Mouse (Mus musculus) myocyte (in vitro differentiated cells): ENCODE results near the gene Cd70. TPM values are rescaled to one million over a fixed set of nuclear protein-coding genes. Genes with fewer than 3 reads are reported as not detected.

ENCODE experiments used
- H3K27me3 ChIP-seq: one replicate; pipeline ENCODE4 v1.6.1; 2011; ENCODE audit not compliant: control insufficient read depth, insufficient read depth, insufficient read length
- H3K36me3 ChIP-seq: one replicate; pipeline ENCODE4 v1.6.1; 2011; ENCODE audit not compliant: control insufficient read depth, insufficient read depth
- H3K4me2 ChIP-seq: one replicate; pipeline ENCODE4 v1.6.1; 2011; ENCODE audit warnings: low read depth, control low read depth
- H3K4me3 ChIP-seq: one replicate; pipeline ENCODE4 v1.5.1; 2011; ENCODE audit warnings: mild to moderate bottlenecking, control low read depth, moderate library complexity
- H3K79me2 ChIP-seq: one replicate; pipeline ENCODE4 v1.6.1; 2011; ENCODE audit not compliant: control insufficient read depth, insufficient read depth
- H3ac ChIP-seq: one replicate; pipeline ENCODE4 v1.6.1; 2011; ENCODE audit not compliant: control insufficient read depth, insufficient read length
- CEBPB ChIP-seq: IDR thresholded peaks from 2 replicates; pipeline ENCODE4 v1.6.1; 2011; ENCODE audit warnings: mild to moderate bottlenecking, moderate library complexity; ENCODE audit not compliant: poor library complexity, insufficient read depth, severe bottlenecking
- E2F4 ChIP-seq: IDR thresholded peaks from one replicate; pipeline ENCODE4 v1.6.1; 2011; ENCODE audit warnings: mild to moderate bottlenecking, control low read depth, moderate library complexity; ENCODE audit not compliant: insufficient read depth
- MAX ChIP-seq: IDR thresholded peaks from one replicate; pipeline ENCODE4 v1.6.1; 2011; ENCODE audit warnings: low read depth, mild to moderate bottlenecking, control low read depth
- MYOD1 ChIP-seq, 3 experiments: IDR thresholded peaks; one replicate each; pipeline ENCODE4 v1.6.1; 2011; ENCODE audit warnings: control low read depth in 2 of 3, low read depth in 2 of 3, mild to moderate bottlenecking in 2 of 3, moderate library complexity in 1 of 3; ENCODE audit not compliant: insufficient read length in 2 of 3, control insufficient read depth in 1 of 3
- MYOG ChIP-seq, 3 experiments: IDR thresholded peaks; one replicate each; pipeline ENCODE4 v1.6.1; 2011; ENCODE audit warnings: control low read depth in 2 of 3, low read depth in 2 of 3, mild to moderate bottlenecking in 2 of 3; ENCODE audit not compliant: insufficient read length in 2 of 3, control insufficient read depth in 1 of 3, insufficient read depth in 1 of 3
- POLR2A ChIP-seq: IDR thresholded peaks from one replicate; pipeline ENCODE4 v1.6.1; 2011; ENCODE audit warnings: low read depth, mild to moderate bottlenecking, control low read depth, moderate library complexity; ENCODE audit not compliant: insufficient read length
- POLR2AphosphoS2 ChIP-seq: IDR thresholded peaks from one replicate; pipeline ENCODE4 v1.6.1; 2011; ENCODE audit warnings: low read depth, control low read depth; ENCODE audit not compliant: insufficient read length
- REST ChIP-seq: IDR thresholded peaks from one replicate; pipeline ENCODE4 v1.6.1; 2011; ENCODE audit warnings: mild to moderate bottlenecking, control low read depth, moderate library complexity; ENCODE audit not compliant: insufficient read depth, insufficient read length
- SRF ChIP-seq: IDR thresholded peaks from one replicate; pipeline ENCODE4 v1.6.1; 2011; ENCODE audit warnings: low read depth; ENCODE audit not compliant: control insufficient read depth, insufficient read length
- TCF12 ChIP-seq: IDR thresholded peaks from one replicate; pipeline ENCODE4 v1.6.1; 2011; ENCODE audit warnings: mild to moderate bottlenecking, control low read depth; ENCODE audit not compliant: poor library complexity, insufficient read depth, severe bottlenecking
- TCF3 ChIP-seq: IDR thresholded peaks from one replicate; pipeline ENCODE4 v1.6.1; 2011; ENCODE audit warnings: low read depth, control low read depth; ENCODE audit not compliant: insufficient read length
- USF1 ChIP-seq: IDR thresholded peaks from one replicate; pipeline ENCODE4 v1.6.1; 2011; ENCODE audit warnings: low read depth, mild to moderate bottlenecking, control low read depth, moderate library complexity
- polyA plus RNA-seq: library from polyadenylated mRNA; unstranded; fragments of >200 nt; fragmentation: generic; extraction: Trizol; gene quantifications from one replicate; pipeline ENCODE4 v1.2.1, GENCODE M21; 2012; ENCODE audit warnings: missing spikeins

Cd70 gene
- polyA plus RNA-seq, 1 experiment = not detected

DNA sequence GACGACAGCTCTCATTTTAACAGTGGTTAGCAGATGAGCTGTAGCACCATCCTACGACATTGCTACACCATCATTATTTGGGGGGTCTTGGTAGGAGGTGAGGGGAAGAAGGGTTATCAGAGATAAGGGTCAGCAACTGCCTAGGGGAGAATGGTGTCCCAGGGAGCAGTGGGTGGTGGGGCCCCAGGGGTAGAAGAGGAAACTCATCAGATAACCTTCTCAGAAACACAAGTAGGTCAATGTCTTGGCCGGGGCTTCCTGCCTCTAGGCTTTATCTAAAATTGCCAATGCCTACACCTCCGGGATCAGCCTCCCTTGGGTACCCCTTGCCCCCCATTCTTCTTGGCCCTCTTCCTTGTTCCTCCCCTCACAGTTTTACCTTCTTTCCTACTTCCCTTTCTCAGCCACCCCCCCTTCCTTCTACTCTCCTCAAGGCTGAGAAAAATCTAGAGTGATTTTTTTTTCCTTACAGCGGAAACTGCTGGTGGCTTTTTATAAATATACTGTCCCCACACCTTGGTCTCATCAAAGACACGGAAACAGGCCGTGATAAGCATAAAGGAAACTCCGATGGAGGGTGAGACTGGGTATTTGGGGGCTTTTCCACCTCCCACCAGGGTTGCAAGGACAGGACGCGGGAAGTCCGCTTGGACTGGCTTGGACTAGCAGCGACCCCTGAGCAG lies 39.1 kb upstream of the Cd70 start:
- TF ChIP-seq REST = no peak
- TF ChIP-seq TCF12 = no peak
- TF ChIP-seq MYOG (IDR thresholded peaks at IDR 0.05; ENCODE audit: control insufficient read depth in 1 of 3, insufficient read depth in 1 of 3, insufficient read length in 2 of 3, low read depth in 2 of 3) = no peak
- no peak for TF ChIP-seq MAX
- TF ChIP-seq SRF = no peak
- no peak for TF ChIP-seq CEBPB
- no peak for TF ChIP-seq TCF3
- no peak for TF ChIP-seq E2F4
- TF ChIP-seq MYOD1 (IDR thresholded peaks at IDR 0.05; ENCODE audit: control insufficient read depth in 1 of 3, insufficient read length in 2 of 3, low read depth in 2 of 3) = no peak
- no peak for TF ChIP-seq POLR2A
- TF ChIP-seq USF1 = no peak

DNA sequence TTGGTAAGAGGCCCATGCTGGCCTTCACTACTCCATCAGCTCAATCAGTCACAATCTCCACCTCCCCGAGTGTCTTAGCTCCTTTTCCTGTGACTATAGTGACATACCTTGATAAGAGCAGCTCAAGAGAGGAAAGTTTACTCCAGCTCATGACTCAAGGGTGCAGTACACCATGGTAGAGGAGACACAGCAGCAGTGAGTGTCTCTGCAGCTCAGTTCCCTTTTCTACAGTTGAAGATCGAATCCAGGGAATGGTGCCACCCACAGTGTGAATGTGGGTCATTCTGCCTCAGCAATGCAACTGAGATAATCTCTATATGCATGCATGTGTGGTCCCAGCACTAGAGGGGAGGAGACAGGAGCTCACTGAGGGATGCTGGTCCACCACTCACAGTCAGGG lies 36.1 kb upstream of the Cd70 start:
- Histone ChIP-seq H3ac (no peak overlapping the region), H3K4me2 (no peak overlapping the region), H3K4me3 (no peak overlapping the region), H3K36me3 (no peaks in the 10 kb centered on the region), H3K27me3 (peaks cover 11% of the 10 kb centered on the region), H3K79me2 (no peaks in the 10 kb centered on the region)
- no peak for TF ChIP-seq MYOG (IDR thresholded peaks at IDR 0.05; ENCODE audit: control insufficient read depth in 1 of 3, insufficient read depth in 1 of 3, insufficient read length in 2 of 3, low read depth in 2 of 3)
- no peak for TF ChIP-seq CEBPB
- no peak for TF ChIP-seq POLR2AphosphoS2
- TF ChIP-seq TCF12 = no peak
- TF ChIP-seq SRF = no peak
- no peak for TF ChIP-seq MYOD1 (IDR thresholded peaks at IDR 0.05; ENCODE audit: control insufficient read depth in 1 of 3, insufficient read length in 2 of 3, low read depth in 2 of 3)
- no peak for TF ChIP-seq E2F4
- no peak for TF ChIP-seq POLR2A
- TF ChIP-seq TCF3 = no peak
- TF ChIP-seq REST = no peak
- no peak for TF ChIP-seq USF1
- no peak for TF ChIP-seq MAX

More for the DNA sequence above, 39.1 kb upstream of the Cd70 start:
- H3ac ChIP-seq = no peak overlapping the region
- no peaks in the 10 kb centered on the region for H3K79me2 ChIP-seq
- H3K27me3 ChIP-seq = peaks cover 15% of the 10 kb centered on the region
- no peak overlapping the region for H3K4me2 ChIP-seq
- H3K36me3 ChIP-seq = no peaks in the 10 kb centered on the region
- no peak overlapping the region for H3K4me3 ChIP-seq

DNA sequence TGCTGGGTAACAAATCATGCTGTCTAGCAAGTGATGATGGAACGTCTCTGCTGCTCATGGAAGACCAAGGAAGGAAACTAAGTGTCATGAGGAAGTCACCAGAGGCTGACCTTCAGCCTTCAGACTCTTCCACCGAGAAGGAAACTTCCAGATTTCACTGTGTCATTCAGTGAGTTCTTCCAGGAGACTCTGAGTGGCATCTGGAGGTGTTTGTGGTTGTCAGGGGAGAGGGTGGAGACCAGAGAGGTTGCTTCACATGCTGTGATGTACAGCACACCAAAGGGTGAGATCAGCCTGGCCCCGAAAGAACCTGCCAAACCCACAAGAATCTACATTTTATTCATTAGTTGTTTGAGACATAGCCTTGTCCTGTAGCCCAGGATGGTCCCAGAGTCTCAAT lies 33.3 kb upstream of the Cd70 start:
- H3K4me2 ChIP-seq = no peak overlapping the region
- H3K79me2 ChIP-seq = no peaks in the 10 kb centered on the region
- H3ac ChIP-seq = no peak overlapping the region
- H3K4me3 ChIP-seq = no peak overlapping the region
- H3K36me3 ChIP-seq = no peaks in the 10 kb centered on the region
- TF ChIP-seq POLR2AphosphoS2 (no peak), MYOD1 (IDR thresholded peaks at IDR 0.05; ENCODE audit: control insufficient read depth in 1 of 3, insufficient read length in 2 of 3, low read depth in 2 of 3) (no peak), POLR2A (no peak), MYOG (IDR thresholded peaks at IDR 0.05; ENCODE audit: control insufficient read depth in 1 of 3, insufficient read depth in 1 of 3, insufficient read length in 2 of 3, low read depth in 2 of 3) (no peak), TCF12 (no peak), TCF3 (no peak), USF1 (no peak), SRF (no peak), E2F4 (no peak), CEBPB (no peak), MAX (no peak)
- H3K27me3 ChIP-seq = no peaks in the 10 kb centered on the region

DNA sequence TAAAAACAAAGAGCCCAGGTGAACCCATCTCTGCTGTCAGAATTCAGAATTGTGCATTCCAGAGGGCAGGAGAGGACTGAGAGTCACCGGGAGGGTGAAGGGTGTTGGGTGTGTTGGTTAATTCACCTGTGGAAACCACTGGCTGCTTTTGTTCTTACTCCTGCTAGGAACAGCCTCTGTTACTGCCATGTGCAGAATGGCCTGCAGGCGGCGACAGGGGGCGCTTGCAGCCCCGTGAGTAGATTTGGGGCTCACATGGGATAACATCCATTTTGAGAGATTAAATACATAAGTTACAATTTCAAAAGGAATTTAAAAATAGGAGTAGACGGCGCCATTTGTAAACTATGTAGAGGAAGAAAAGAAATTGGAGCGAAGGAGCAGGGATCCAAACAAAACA lies 30.8 kb upstream of the Cd70 start:
- no peak overlapping the region for H3ac ChIP-seq
- H3K4me2 ChIP-seq = no peak overlapping the region
- no peak overlapping the region for H3K4me3 ChIP-seq
- no peaks in the 10 kb centered on the region for H3K79me2 ChIP-seq
- no peaks in the 10 kb centered on the region for H3K36me3 ChIP-seq
- TF ChIP-seq REST = no peak
- no peak for TF ChIP-seq POLR2A
- TF ChIP-seq SRF = no peak
- no peak for TF ChIP-seq E2F4
- TF ChIP-seq TCF12 = no peak
- no peak for TF ChIP-seq CEBPB
- no peak for TF ChIP-seq POLR2AphosphoS2
- TF ChIP-seq MAX = no peak
- TF ChIP-seq MYOD1 (IDR thresholded peaks at IDR 0.05; ENCODE audit: control insufficient read depth in 1 of 3, insufficient read length in 2 of 3, low read depth in 2 of 3) = no peak
- no peak for TF ChIP-seq USF1
- TF ChIP-seq TCF3 = no peak
- no peak for TF ChIP-seq MYOG (IDR thresholded peaks at IDR 0.05; ENCODE audit: control insufficient read depth in 1 of 3, insufficient read depth in 1 of 3, insufficient read length in 2 of 3, low read depth in 2 of 3)
- no peaks in the 10 kb centered on the region for H3K27me3 ChIP-seq

DNA sequence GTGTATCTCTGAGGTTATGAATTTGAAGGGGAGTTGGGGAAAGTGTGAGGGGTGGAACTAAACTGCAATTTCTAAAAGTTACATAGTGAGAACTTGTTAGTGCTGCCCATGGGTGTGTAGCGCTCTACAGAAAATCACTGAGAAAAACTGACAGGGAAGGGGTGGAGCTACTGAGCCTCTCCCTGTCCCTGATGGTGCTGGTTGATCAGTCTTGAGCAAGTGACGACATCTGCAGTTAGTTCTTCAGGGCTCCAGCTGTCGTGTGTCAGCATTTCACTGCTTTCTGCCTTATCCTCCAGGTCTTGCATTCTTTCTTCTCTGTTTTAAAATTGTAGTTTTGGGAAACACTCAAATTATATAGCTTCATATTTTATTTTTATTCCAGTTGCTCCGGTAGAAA lies 23.8 kb upstream of the Cd70 start:
- Histone ChIP-seq H3K27me3 (peaks cover 12% of the 10 kb centered on the region), H3K79me2 (no peaks in the 10 kb centered on the region), H3K36me3 (no peaks in the 10 kb centered on the region), H3K4me2 (no peak overlapping the region), H3K4me3 (no peak overlapping the region), H3ac (no peak overlapping the region)
- TF ChIP-seq POLR2AphosphoS2 = no peak
- no peak for TF ChIP-seq TCF3
- TF ChIP-seq TCF12 = no peak
- no peak for TF ChIP-seq POLR2A
- TF ChIP-seq CEBPB = no peak
- TF ChIP-seq USF1 = no peak
- no peak for TF ChIP-seq E2F4
- TF ChIP-seq REST = no peak
- no peak for TF ChIP-seq MAX
- TF ChIP-seq SRF = no peak
- no peak for TF ChIP-seq MYOD1 (IDR thresholded peaks at IDR 0.05; ENCODE audit: control insufficient read depth in 1 of 3, insufficient read length in 2 of 3, low read depth in 2 of 3)
- no peak for TF ChIP-seq MYOG (IDR thresholded peaks at IDR 0.05; ENCODE audit: control insufficient read depth in 1 of 3, insufficient read depth in 1 of 3, insufficient read length in 2 of 3, low read depth in 2 of 3)
